Mouse (Mus musculus): ENCODE measurements around the gene Cuta. TPM values are rescaled to one million over a fixed set of nuclear protein-coding genes. Genes with fewer than 3 reads are reported as not detected.

Gene Cuta
- polyA plus RNA-seq, 1 experiment, result 396 TPM

- peak overlapping the region; percentile 90 for H3K4me3 ChIP-seq (replicated peaks)
- H3K4me1 ChIP-seq, result peaks cover 83% of the 10 kb centered on the region
- no peaks in the 10 kb centered on the region for H3K9me3 ChIP-seq
- peaks cover 73% of the 10 kb centered on the region for H3K27me3 ChIP-seq (replicated peaks)
- no peaks in the 10 kb centered on the region for H3K36me3 ChIP-seq (replicated peaks; ENCODE audit: low read length)
- TF ChIP-seq GATA1 (IDR thresholded peaks at IDR 0.05; ENCODE audit: borderline replicate concordance, low read length) (no peak), FLI1 (IDR thresholded peaks at IDR 0.05; ENCODE audit: low read length) (no peak)
Measured at GRCm38 (mm10) chr17:26949051-26949577, 9.7 kb upstream of the Cuta start.

- TF ChIP-seq FLI1 (IDR thresholded peaks at IDR 0.05; ENCODE audit: low read length) (no peak), GATA1 (IDR thresholded peaks at IDR 0.05; ENCODE audit: borderline replicate concordance, low read length) (no peak)
- Histone ChIP-seq H3K9me3 (no peaks in the 10 kb centered on the region), H3K4me1 (peaks cover 77% of the 10 kb centered on the region), H3K36me3 (replicated peaks; ENCODE audit: low read length) (no peaks in the 10 kb centered on the region), H3K27me3 (replicated peaks) (peaks cover 71% of the 10 kb centered on the region), H3K4me3 (replicated peaks) (peak overlapping the region; percentile 90)
Measured at GRCm38 (mm10) chr17:26948316-26949050, 9.1 kb upstream of the Cuta start.

- TF ChIP-seq FLI1 (IDR thresholded peaks at IDR 0.05; ENCODE audit: low read length) (no peak), GATA1 (IDR thresholded peaks at IDR 0.05; ENCODE audit: borderline replicate concordance, low read length) (no peak)
- Histone ChIP-seq H3K36me3 (replicated peaks; ENCODE audit: low read length) (no peaks in the 10 kb centered on the region), H3K4me3 (replicated peaks) (peak overlapping the region; percentile 25), H3K9me3 (no peaks in the 10 kb centered on the region), H3K27me3 (replicated peaks) (peaks cover 61% of the 10 kb centered on the region), H3K4me1 (peaks cover 68% of the 10 kb centered on the region)
Measured at GRCm38 (mm10) chr17:26947231-26948100, 8.1 kb upstream of the Cuta start.

- TF ChIP-seq FLI1 (IDR thresholded peaks at IDR 0.05; ENCODE audit: low read length) (no peak), GATA1 (IDR thresholded peaks at IDR 0.05; ENCODE audit: borderline replicate concordance, low read length) (no peak)
- Histone ChIP-seq H3K27me3 (replicated peaks) (peaks cover 54% of the 10 kb centered on the region), H3K36me3 (replicated peaks; ENCODE audit: low read length) (no peaks in the 10 kb centered on the region), H3K4me1 (peaks cover 67% of the 10 kb centered on the region), H3K9me3 (no peaks in the 10 kb centered on the region), H3K4me3 (replicated peaks) (peak overlapping the region; percentile 88)
Measured at GRCm38 (mm10) chr17:26946567-26946966, 7.2 kb upstream of the Cuta start.

GRCm38 (mm10) chr17:26945824-26946495, 6.6 kb upstream of the Cuta start:
- TF ChIP-seq GATA1 (IDR thresholded peaks at IDR 0.05; ENCODE audit: borderline replicate concordance, low read length) (no peak), FLI1 (IDR thresholded peaks at IDR 0.05; ENCODE audit: low read length) (no peak)
- peaks cover 51% of the 10 kb centered on the region for H3K27me3 ChIP-seq (replicated peaks)
- H3K36me3 ChIP-seq (replicated peaks; ENCODE audit: low read length), result no peaks in the 10 kb centered on the region
- peak overlapping the region; percentile 88 for H3K4me3 ChIP-seq (replicated peaks)
- no peaks in the 10 kb centered on the region for H3K9me3 ChIP-seq
- H3K4me1 ChIP-seq, result peaks cover 67% of the 10 kb centered on the region

- peaks cover 27% of the 10 kb centered on the region for H3K27me3 ChIP-seq (replicated peaks)
- H3K4me3 ChIP-seq (replicated peaks), result no peak overlapping the region
- peaks cover 11% of the 10 kb centered on the region for H3K36me3 ChIP-seq (replicated peaks; ENCODE audit: low read length)
- TF ChIP-seq GATA1 (IDR thresholded peaks at IDR 0.05; ENCODE audit: borderline replicate concordance, low read length) (no peak), FLI1 (IDR thresholded peaks at IDR 0.05; ENCODE audit: low read length) (no peak)
- no peaks in the 10 kb centered on the region for H3K9me3 ChIP-seq
- peaks cover 66% of the 10 kb centered on the region for H3K4me1 ChIP-seq
Measured at GRCm38 (mm10) chr17:26941841-26942570, 2.6 kb upstream of the Cuta start.

GRCm38 (mm10) chr17:26941031-26941789, 1.8 kb upstream of the Cuta start, which contains the start of gene Syngap1:
Syngap1 (plus strand) TSS chr17:26941253.
- H3K36me3 ChIP-seq (replicated peaks; ENCODE audit: low read length), result peaks cover 19% of the 10 kb centered on the region
- H3K27me3 ChIP-seq (replicated peaks), result peaks cover 20% of the 10 kb centered on the region
- H3K4me3 ChIP-seq (replicated peaks), result peak within 1 kb of the TSS; percentile 97
- no peak for TF ChIP-seq FLI1 (IDR thresholded peaks at IDR 0.05; ENCODE audit: low read length)
- no peak for TF ChIP-seq GATA1 (IDR thresholded peaks at IDR 0.05; ENCODE audit: borderline replicate concordance, low read length)
- H3K9me3 ChIP-seq, result no peaks in the 10 kb centered on the region
- H3K4me1 ChIP-seq, result peaks cover 64% of the 10 kb centered on the region

- Histone ChIP-seq H3K4me3 (replicated peaks) (peak overlapping the region; percentile 97), H3K27me3 (replicated peaks) (peaks cover 9% of the 10 kb centered on the region), H3K4me1 (peaks cover 63% of the 10 kb centered on the region), H3K36me3 (replicated peaks; ENCODE audit: low read length) (peaks cover 32% of the 10 kb centered on the region), H3K9me3 (no peaks in the 10 kb centered on the region)
- no peak for TF ChIP-seq FLI1 (IDR thresholded peaks at IDR 0.05; ENCODE audit: low read length)
- TF ChIP-seq GATA1 (IDR thresholded peaks at IDR 0.05; ENCODE audit: borderline replicate concordance, low read length), result no peak
Measured at GRCm38 (mm10) chr17:26939973-26940300, 568 bp upstream of the Cuta start.

All from megakaryocyte, embryonic 14.5 days (primary cell).